Mouse (Mus musculus) brain, embryonic 14.5 days (tissue): Measurements from ENCODE around the gene Hmga2. TPM values are rescaled to one million over a fixed set of nuclear protein-coding genes. Genes with fewer than 3 reads are reported as not detected.

Experiments used
- DNase-seq: peaks from one replicate; pipeline ENCODE4 v3.0.0-alpha.2; 2011; ENCODE audit warnings: low read depth
- CTCF ChIP-seq: fragments of 200-500 bp; IDR thresholded peaks from 2 replicates; pipeline ENCODE4 v1.5.1; 2012; ENCODE audit warnings: inconsistent platforms, mild to moderate bottlenecking, moderate library complexity, borderline replicate concordance; ENCODE audit not compliant: insufficient read depth, insufficient read length; ENCODE audit errors: extremely low read depth
- POLR2A ChIP-seq: fragments of 200-500 bp; IDR thresholded peaks from 2 replicates; pipeline ENCODE4 v1.6.1; 2012; ENCODE audit warnings: mild to moderate bottlenecking, inconsistent platforms, borderline replicate concordance; ENCODE audit not compliant: poor library complexity, insufficient read depth, insufficient read length, severe bottlenecking; ENCODE audit errors: extremely low read depth
- polyA plus RNA-seq: library from polyadenylated mRNA; depleted of rRNA; stranded (reverse); fragments of >200 nt; gene quantifications from 2 replicates; pipeline ENCODE4 v1.2.3, GENCODE M21; 2012

Hmga2 gene
- polyA plus RNA-seq, 1 experiment = 8.1 TPM

GRCm38 (mm10) chr10:120472606-120473005 lies 3.7 kb downstream of the Hmga2 start:
- peak; percentile 69 for DNase-seq

GRCm38 (mm10) chr10:120465121-120465520 lies 11.1 kb downstream of the Hmga2 start:
- TF ChIP-seq CTCF = no peak
- TF ChIP-seq POLR2A = no peak

More at GRCm38 (mm10) chr10:120472606-120473005, 3.7 kb downstream of the Hmga2 start:
- TF ChIP-seq POLR2A = no peak
- TF ChIP-seq CTCF = no peak

GRCm38 (mm10) chr10:120461769-120462168 lies 14.5 kb downstream of the Hmga2 start:
- DNase-seq = peak; percentile 28
- TF ChIP-seq CTCF (no peak), POLR2A (no peak)

More at GRCm38 (mm10) chr10:120465121-120465520, 11.1 kb downstream of the Hmga2 start:
- DNase-seq = no peak

- DNase-seq = no peak
- TF ChIP-seq CTCF (no peak), POLR2A (no peak)
These were observed 15.0 kb downstream of the Hmga2 start for GRCm38 (mm10) chr10:120461301-120461700.

GRCm38 (mm10) chr10:120458866-120459265 lies 17.4 kb downstream of the Hmga2 start:
- no peak for DNase-seq
- TF ChIP-seq CTCF = no peak
- no peak for TF ChIP-seq POLR2A

GRCm38 (mm10) chr10:120449661-120450284 lies 26.5 kb downstream of the Hmga2 start:
- peak; percentile 72 for DNase-seq
- TF ChIP-seq POLR2A (no peak), CTCF (no peak)

- DNase-seq = no peak
- no peak for TF ChIP-seq POLR2A
- TF ChIP-seq CTCF = no peak
These were observed 29.5 kb downstream of the Hmga2 start for GRCm38 (mm10) chr10:120446799-120447198.

- no peak for DNase-seq
- TF ChIP-seq POLR2A = no peak
- no peak for TF ChIP-seq CTCF
These were observed 30.1 kb downstream of the Hmga2 start for GRCm38 (mm10) chr10:120446206-120446605.

- no peak for TF ChIP-seq POLR2A
- no peak for TF ChIP-seq CTCF
- DNase-seq = no peak
These were observed 31.7 kb downstream of the Hmga2 start for GRCm38 (mm10) chr10:120444463-120445070.

GRCm38 (mm10) chr10:120443757-120444311 lies 32.4 kb downstream of the Hmga2 start:
- TF ChIP-seq POLR2A (no peak), CTCF (no peak)
- peak; percentile 59 for DNase-seq

- TF ChIP-seq POLR2A (no peak), CTCF (no peak)
- no peak for DNase-seq
These were observed 35.0 kb downstream of the Hmga2 start for GRCm38 (mm10) chr10:120441254-120441653.

- DNase-seq = no peak
- TF ChIP-seq CTCF (no peak), POLR2A (no peak)
These were observed 41.8 kb downstream of the Hmga2 start for GRCm38 (mm10) chr10:120434433-120434832.

GRCm38 (mm10) chr10:120433463-120433815 lies 42.8 kb downstream of the Hmga2 start:
- no peak for DNase-seq
- TF ChIP-seq POLR2A (no peak), CTCF (no peak)
